Mouse (Mus musculus) limb, embryonic 14.5 days (tissue): Measurements from ENCODE around the gene Pcf11. TPM values are rescaled to one million over a fixed set of nuclear protein-coding genes. Genes with fewer than 3 reads are reported as not detected.

Experiments
- ATAC-seq: fragments of 200-750 bp; cut with Nextera tagmentation; 2 replicates; pipeline ENCODE4 v1.8.0; 2017; ENCODE audit warnings: low read depth, moderate number of reproducible peaks, moderate TSS enrichment; ENCODE audit not compliant: low FRiP score
- DNase-seq: peaks from one replicate; pipeline ENCODE4 v3.0.0-alpha.2; 2015; ENCODE audit warnings: low spot score
- H3K27ac ChIP-seq: fragments of 300-500 bp; sonication (generic); replicated peaks from 2 replicates; pipeline ENCODE4 v1.5.1; 2014; ENCODE audit warnings: low read depth, mild to moderate bottlenecking, low read length, moderate library complexity, mixed read lengths
- H3K27me3 ChIP-seq: fragments of 300-500 bp; sonication (generic); 2 replicates; pipeline ENCODE4 v1.6.1; 2014; ENCODE audit warnings: low read length, mixed read lengths; ENCODE audit not compliant: control insufficient read depth, insufficient read depth
- H3K36me3 ChIP-seq: fragments of 300-500 bp; sonication (generic); 2 replicates; pipeline ENCODE4 v1.6.1; 2014; ENCODE audit warnings: mild to moderate bottlenecking, low read length, moderate library complexity, mixed read lengths; ENCODE audit not compliant: control insufficient read depth, insufficient read depth
- H3K4me1 ChIP-seq: fragments of 300-500 bp; sonication (generic); 2 replicates; pipeline ENCODE4 v1.6.1; 2014; ENCODE audit warnings: antibody characterized with exemption, low read length, mixed read lengths; ENCODE audit not compliant: control insufficient read depth, insufficient read depth
- H3K4me2 ChIP-seq: fragments of 300-500 bp; sonication (generic); replicated peaks from 2 replicates; pipeline ENCODE4 v1.6.1; 2014; ENCODE audit warnings: low read depth, mild to moderate bottlenecking, low read length, moderate library complexity; ENCODE audit not compliant: severe bottlenecking
- H3K4me3 ChIP-seq: fragments of 300-500 bp; sonication (generic); replicated peaks from 2 replicates; pipeline ENCODE4 v1.5.1; 2014; ENCODE audit warnings: low read length
- H3K9ac ChIP-seq: fragments of 300-500 bp; sonication (generic); 2 replicates; pipeline ENCODE4 v1.6.1; 2014; ENCODE audit warnings: mild to moderate bottlenecking, low read depth, low read length, moderate library complexity; ENCODE audit not compliant: severe bottlenecking
- H3K9me3 ChIP-seq: fragments of 300-500 bp; sonication (generic); 2 replicates; pipeline ENCODE4 v1.6.1; 2016; ENCODE audit warnings: low read length; ENCODE audit not compliant: control insufficient read depth
- POLR2A ChIP-seq: fragments of 200-500 bp; IDR thresholded peaks from 2 replicates; pipeline ENCODE4 v1.8.0; 2012; ENCODE audit warnings: inconsistent platforms, mild to moderate bottlenecking, moderate library complexity, borderline replicate concordance; ENCODE audit not compliant: insufficient read depth, insufficient read length; ENCODE audit errors: extremely low read depth
- WGBS: fragments of 180-500 bp; shearing (Covaris S2); extraction: QIAGEN DNeasy Blood & Tissue Kit; methylation state at CpG from one replicate; pipeline ENCODE4 v1.1.7; 2014; 5-methylcytosine and 5-hydroxymethylcytosine counted together
- polyA plus RNA-seq, 2 experiments: library from polyadenylated mRNA; depleted of rRNA in 1 of 2; stranded (reverse) in 1 of 2; unstranded in 1 of 2; fragments of >200 nt; fragmentation: Nextera tagmentation in 1 of 2; extraction: Ambion mirVana in 1 of 2; gene quantifications; 2 replicates each; pipeline versions ENCODE4 v1.2.1 to v1.2.3; 2012 to 2014

Pcf11 gene
- polyA plus RNA-seq, 2 experiments: 21.2 to 32.5 TPM

- no peaks in the 10 kb centered on the region for H3K4me1 ChIP-seq
- no peak overlapping the region for H3K9ac ChIP-seq
- no peaks in the 10 kb centered on the region for H3K27me3 ChIP-seq
- H3K9me3 ChIP-seq: no peaks in the 10 kb centered on the region
- no peak for ATAC-seq
- H3K36me3 ChIP-seq: peaks cover 5% of the 10 kb centered on the region; the same call in 1 of the 2 replicates
- no peak for TF ChIP-seq POLR2A
- H3K4me2 ChIP-seq: no peak overlapping the region
- no peak overlapping the region for H3K27ac ChIP-seq
- H3K4me3 ChIP-seq: no peak overlapping the region
- no peak for DNase-seq
- WGBS: 88% methylated on average over 7 of the region's 7 CpGs
Measured at GRCm38 (mm10) chr7:92604961-92605360, 64.8 kb downstream of the Pcf11 start.

Other genes with a start within 250 kb of the Pcf11 start
- 30.7 and 35.6 TPM in 2 replicates for gene Ccdc90b, start 108.8 kb downstream of the Pcf11 start, polyA plus RNA-seq (2012; rRNA removed)
- gene Ccdc90b, start 108.8 kb downstream of the Pcf11 start, polyA plus RNA-seq (2014; fragmentation: Nextera tagmentation; extraction: Ambion mirVana): 51.3 and 54.0 TPM in 2 replicates
- gene Ankrd42, start 32.8 kb downstream of the Pcf11 start, polyA plus RNA-seq (2012; rRNA removed): 2.7 and 3.4 TPM in 2 replicates
- 4.8 and 5.4 TPM in 2 replicates for gene Ankrd42, start 32.8 kb downstream of the Pcf11 start, polyA plus RNA-seq (2014; fragmentation: Nextera tagmentation; extraction: Ambion mirVana)
- 9.5 and 12.6 TPM in 2 replicates for gene Rab30, start 71.7 kb upstream of the Pcf11 start, polyA plus RNA-seq (2012; rRNA removed)
- 22.7 and 25.3 TPM in 2 replicates for gene Rab30, start 71.7 kb upstream of the Pcf11 start, polyA plus RNA-seq (2014; fragmentation: Nextera tagmentation; extraction: Ambion mirVana)
- gene Ddias, start 204.3 kb upstream of the Pcf11 start, polyA plus RNA-seq (2012; rRNA removed): 3.1 and 4.4 TPM in 2 replicates
- gene Ddias, start 204.3 kb upstream of the Pcf11 start, polyA plus RNA-seq (2014; fragmentation: Nextera tagmentation; extraction: Ambion mirVana): 11.5 and 12.1 TPM in 2 replicates
- 26.6 and 27.0 TPM in 2 replicates for gene Prcp, start 204.5 kb upstream of the Pcf11 start, polyA plus RNA-seq (2012; rRNA removed)
- 26.3 and 28.6 TPM in 2 replicates for gene Prcp, start 204.5 kb upstream of the Pcf11 start, polyA plus RNA-seq (2014; fragmentation: Nextera tagmentation; extraction: Ambion mirVana)